Comparison of ENCODE assay signal across 31 mouse cellular contexts in genomic region chr7:125149740-125150139, GRCm38 (mm10).
DNase-seq lines count a peak whose midpoint lies in the region; ATAC-seq and TF ChIP-seq lines count a peak whose summit lies in the region.
"Had no signal": no experiment of that assay in that cellular context is flagged by ENCODE, and none has a peak within 500 bp of the region (broad histone marks: within the 10 kb centered on the region; RNA-seq: fewer than 3 reads in every experiment).

No protein-coding gene starts in this region.

- no peak for TF ChIP-seq POLR2A in kidney, adult 2 months (IDR thresholded peaks at IDR 0.05; ENCODE audit: low read depth, low read length)

- no peaks in the 10 kb centered on the region for H3K9me3 ChIP-seq in kidney, embryonic 15.5 days (replicated peaks)
- no peaks in the 10 kb centered on the region for H3K9me3 ChIP-seq in lung, embryonic 16.5 days (ENCODE audit: control insufficient read depth, low read length)
- H3K9me3 ChIP-seq in lung, postnatal 0 days (ENCODE audit: low read length): no peaks in the 10 kb centered on the region
- H3K9me3 ChIP-seq: embryonic facial prominence, embryonic 13.5 days; forebrain, embryonic 12.5 days; heart, embryonic 13.5 days; limb, embryonic 12.5 days; neural tube, embryonic 13.5 days had no signal

- ATAC-seq in kidney, embryonic 15.5 days (replicated peaks; ENCODE audit: low FRiP score): no peak
- ATAC-seq in lung, embryonic 16.5 days (ENCODE audit: low read depth): 0 out of 2 replicates have a peak, but pooled peaks have one; percentile 23
- no peak for ATAC-seq in lung, postnatal 0 days
- ATAC-seq in common myeloid progenitor, adult 5-6 weeks (replicated peaks; ENCODE audit: low read depth, poor library complexity, severe bottlenecking): peak; percentile 68
- ATAC-seq: hindbrain, embryonic 16.5 days; midbrain, embryonic 16.5 days; Patski had no signal

- TF ChIP-seq CTCF in kidney, adult 2 months (conservative IDR thresholded peaks at IDR 0.05; ENCODE audit: insufficient read depth, insufficient read length, low read depth, low read length): no peak
- no peak for TF ChIP-seq CTCF in lung, postnatal 0 days (IDR thresholded peaks at IDR 0.05)

- no peaks in the 10 kb centered on the region for H3K4me1 ChIP-seq in kidney, adult 2 months (ENCODE audit: control insufficient read depth, insufficient read depth, low read length)
- H3K4me1 ChIP-seq in kidney, embryonic 15.5 days: no peaks in the 10 kb centered on the region
- no peaks in the 10 kb centered on the region for H3K4me1 ChIP-seq in lung, embryonic 16.5 days (replicated peaks; ENCODE audit: control insufficient read depth, insufficient read depth, low read length)
- H3K4me1 ChIP-seq in lung, postnatal 0 days (ENCODE audit: insufficient read depth, low read depth, low read length): no peaks in the 10 kb centered on the region
- H3K4me1 ChIP-seq: limb, embryonic 12.5 days had no signal

- 45% methylated on average over 1 of the region's 1 CpGs for WGBS in kidney, adult 2 months
- 56% methylated on average over 1 of the region's 1 CpGs for WGBS in kidney, embryonic 15.5 days
- WGBS in lung, embryonic 16.5 days: 40% methylated on average over 1 of the region's 1 CpGs
- 23% methylated on average over 1 of the region's 1 CpGs for WGBS in lung, postnatal 0 days

- H3K27ac ChIP-seq in kidney, adult 2 months (ENCODE audit: insufficient read depth, low read depth, low read length): no peak overlapping the region
- H3K27ac ChIP-seq in kidney, embryonic 15.5 days: no peak overlapping the region
- H3K27ac ChIP-seq in lung, embryonic 16.5 days (ENCODE audit: low read length): no peak overlapping the region
- H3K27ac ChIP-seq in lung, postnatal 0 days (ENCODE audit: low read length): no peak overlapping the region
- H3K27ac ChIP-seq: embryonic facial prominence, embryonic 13.5 days; forebrain, embryonic 12.5 days; heart, embryonic 13.5 days; layer of hippocampus, adult 2 months; left cerebral cortex, adult 2 months; limb, embryonic 12.5 days; neural tube, embryonic 13.5 days; stomach, postnatal 0 days had no signal

- H3K4me2 ChIP-seq in kidney, embryonic 15.5 days: no peak overlapping the region
- no peak overlapping the region for H3K4me2 ChIP-seq in lung, embryonic 16.5 days (ENCODE audit: low read depth, low read length)
- no peak overlapping the region for H3K4me2 ChIP-seq in lung, postnatal 0 days (replicated peaks; ENCODE audit: low read depth, low read length)
- H3K4me2 ChIP-seq: embryonic facial prominence, embryonic 13.5 days; forebrain, embryonic 12.5 days; heart, embryonic 13.5 days; limb, embryonic 12.5 days; liver, embryonic 11.5 days; midbrain, embryonic 11.5 days; neural tube, embryonic 13.5 days had no signal

- H3K36me3 ChIP-seq in kidney, adult 2 months (ENCODE audit: control insufficient read depth, insufficient read depth, low read length): no peaks in the 10 kb centered on the region
- no peaks in the 10 kb centered on the region for H3K36me3 ChIP-seq in kidney, embryonic 15.5 days
- H3K36me3 ChIP-seq in lung, embryonic 16.5 days (ENCODE audit: control insufficient read depth, insufficient read depth, low read length): no peaks in the 10 kb centered on the region
- H3K36me3 ChIP-seq in lung, postnatal 0 days (ENCODE audit: insufficient read depth, low read length): no peaks in the 10 kb centered on the region
- H3K36me3 ChIP-seq: embryonic facial prominence, embryonic 13.5 days; forebrain, embryonic 12.5 days; heart, embryonic 13.5 days; limb, embryonic 12.5 days; neural tube, embryonic 13.5 days had no signal

- peak; percentile 6 for DNase-seq in adrenal gland, adult 2 months
- DNase-seq in adrenal gland, adult 8-10 months: no peak
- peak; percentile 3 for DNase-seq in kidney, adult 2 months
- no peak for DNase-seq in lung, postnatal 0 days (ENCODE audit: low spot score)
- no peak for DNase-seq in thymus, postnatal 10 days (ENCODE audit: low spot score in 2 of 2)
- DNase-seq: cerebellum, adult 11-12 months; cerebellum, adult 9-11 months; gastrocnemius, postnatal 14 days; heart, adult 18-20 months; heart, postnatal 10 days; kidney, adult 9 months; right cerebral cortex, postnatal 4 days; thymus, adult 18-20 months; thymus, postnatal 36 days had no signal

- H3K4me3 ChIP-seq in kidney, adult 2 months (ENCODE audit: insufficient read depth, low read depth, low read length): no peak overlapping the region
- no peak overlapping the region for H3K4me3 ChIP-seq in kidney, embryonic 15.5 days (replicated peaks)
- no peak overlapping the region for H3K4me3 ChIP-seq in lung, embryonic 16.5 days (ENCODE audit: low read length)
- H3K4me3 ChIP-seq in lung, postnatal 0 days (ENCODE audit: low read depth, low read length): no peak overlapping the region
- H3K4me3 ChIP-seq: embryonic facial prominence, embryonic 13.5 days; forebrain, embryonic 12.5 days; heart, embryonic 13.5 days; layer of hippocampus, adult 2 months; left cerebral cortex, adult 2 months; limb, embryonic 12.5 days; myocyte; neural tube, embryonic 13.5 days had no signal

- H3K27me3 ChIP-seq in kidney, adult 2 months (replicated peaks; ENCODE audit: control insufficient read depth, insufficient read depth, low read length): no peaks in the 10 kb centered on the region
- H3K27me3 ChIP-seq in kidney, embryonic 15.5 days: no peaks in the 10 kb centered on the region
- H3K27me3 ChIP-seq in lung, embryonic 16.5 days (ENCODE audit: control insufficient read depth, insufficient read depth, low read depth, low read length): no peaks in the 10 kb centered on the region
- no peaks in the 10 kb centered on the region for H3K27me3 ChIP-seq in lung, postnatal 0 days (replicated peaks; ENCODE audit: insufficient read depth, low read length)
- H3K27me3 ChIP-seq: embryonic facial prominence, embryonic 13.5 days; forebrain, embryonic 12.5 days; heart, embryonic 13.5 days; limb, embryonic 12.5 days; Patski had no signal

- TF ChIP-seq EP300 in lung, postnatal 0 days (IDR thresholded peaks at IDR 0.05): no peak

- H3K9ac ChIP-seq in kidney, embryonic 15.5 days: no peak overlapping the region
- H3K9ac ChIP-seq in lung, embryonic 16.5 days (ENCODE audit: low read length): no peak overlapping the region
- H3K9ac ChIP-seq in lung, postnatal 0 days (replicated peaks; ENCODE audit: low read depth): no peak overlapping the region
- H3K9ac ChIP-seq: embryonic facial prominence, embryonic 13.5 days; forebrain, embryonic 12.5 days; heart, embryonic 13.5 days; limb, embryonic 12.5 days; neural tube, embryonic 13.5 days had no signal

Comparison
In these comparisons a context has a peak if more than half of its experiments do, and no peak if none do; other contexts are left out.
1. DNase-seq: peak in adrenal gland, adult 2 months (single experiment) and kidney, adult 2 months (single experiment); none in adrenal gland, adult 8-10 months (single experiment), lung, postnatal 0 days (single experiment) and thymus, postnatal 10 days (0 of 2).
2. ATAC-seq: peak in lung, embryonic 16.5 days (single experiment) and common myeloid progenitor, adult 5-6 weeks (single experiment); none in kidney, embryonic 15.5 days (single experiment) and lung, postnatal 0 days (single experiment).